Mouse (Mus musculus) Patski (cell line): ENCODE results near the gene Paqr8. TPM values are rescaled to one million over a fixed set of nuclear protein-coding genes. Genes with fewer than 3 reads are reported as not detected.

ENCODE experiments used
- ATAC-seq: fragments of 100-300 bp; one replicate; pipeline ENCODE4 v1.8.0; 2021
- CTCF ChIA-PET: fragments of 350-600 bp; sonication (Branson Sonifier 250); formaldehyde crosslinking; loops from one replicate; lab custom pipeline; 2022; ENCODE audit warnings: inconsistent platforms; lab: Charles Lee
- POLR2A ChIA-PET: fragments of 350-600 bp; sonication (Branson Sonifier 250); formaldehyde crosslinking; loops from one replicate; lab custom pipeline; 2022; ENCODE audit warnings: antibody characterized with exemption, inconsistent platforms; lab: Charles Lee
- DNase-seq: peaks from one replicate; pipeline ENCODE4 v3.0.0-alpha.2; 2011; ENCODE audit warnings: low read depth, low spot score
- H3K27me3 ChIP-seq: fragments of 371-371 bp; one replicate; pipeline ENCODE4 v1.5.1; 2021
- CTCF ChIP-seq: fragments of 100-300 bp; IDR thresholded peaks from one replicate; pipeline ENCODE4 v1.5.1; 2021
- in situ Hi-C: fragments of 300-500 bp; cut with MboI; formaldehyde crosslinking; loops from 3 replicates; pipeline ENCODE4 v1.11.1; 2018; ENCODE audit warnings: low pct_unique_long_range_greater_than_20kb, mixed read lengths
- polyA plus RNA-seq: library from polyadenylated mRNA; unstranded; gene quantifications from one replicate; pipeline ENCODE4 v1.2.3, GENCODE M21; 2021

The Paqr8 gene
- polyA plus RNA-seq, 1 experiment from 2014 or later, result 7.5 TPM

DNA sequence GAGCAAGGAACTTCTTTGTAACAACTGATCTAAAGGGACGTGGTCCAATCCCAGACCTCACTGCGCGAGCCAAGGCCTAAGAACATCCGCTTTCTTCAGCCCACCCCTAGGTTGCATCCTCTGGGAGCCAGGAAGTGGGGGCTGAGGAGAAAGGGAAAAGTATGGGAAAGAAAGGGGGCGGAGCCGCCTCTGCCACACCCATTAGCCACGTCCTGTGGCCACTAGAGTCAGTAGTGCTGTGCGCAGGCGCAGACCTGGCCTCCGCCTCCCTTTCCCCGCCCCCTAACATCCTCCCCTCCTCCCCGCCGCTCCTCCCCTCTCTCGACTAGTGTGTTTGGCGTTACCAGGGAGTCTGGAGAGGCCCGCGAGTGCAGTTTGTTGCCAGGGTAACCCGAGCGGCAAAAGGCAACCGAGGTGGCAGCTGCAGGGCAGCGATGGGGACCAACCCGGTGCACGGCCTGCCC is 60.9 kb downstream of the Paqr8 start, which contains the start of gene Efhc1:
Gene Efhc1, plus strand, starts transcription at position 327 of the 464 bp plus-strand sequence.
- in situ Hi-C loops, result no loop called here
- ChIA-PET POLR2A (interaction anchor here (0.6 kb wide), 1 partner anchor 54 kb away, joined by 3 read pairs; no protein-coding TSS in a partner anchor), CTCF (interaction anchor here (1.0 to 2.9 kb wide), 3 partner anchors 46 to 150 kb away, joined by 3 to 11 read pairs (median 4); no protein-coding TSS in a partner anchor)
- ATAC-seq (peak; percentile 93), DNase-seq (peak; percentile 27)
- TF ChIP-seq CTCF, result no peak
- H3K27me3 ChIP-seq, result no peaks in the 10 kb centered on the region

DNA sequence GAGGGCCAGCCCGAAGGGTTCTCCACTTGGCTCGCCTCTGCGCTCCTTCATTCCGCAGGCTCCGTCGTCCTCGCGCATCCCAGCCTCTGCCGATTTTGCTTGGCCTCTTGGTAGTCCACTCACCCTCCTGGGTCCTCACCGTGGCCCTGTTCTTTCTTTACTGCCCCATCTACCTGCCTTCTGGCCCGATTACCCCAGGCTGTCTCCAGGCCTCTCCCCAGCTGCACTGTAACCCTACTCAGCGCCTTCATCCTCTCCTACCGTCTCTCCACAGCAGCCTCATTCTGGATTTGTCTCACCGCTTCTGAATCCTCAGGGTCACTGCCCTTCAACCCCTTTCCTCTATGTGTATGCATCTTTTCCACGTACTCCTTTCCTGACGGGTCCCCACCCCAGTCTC is 61.4 kb downstream of the Paqr8 start:
- CTCF ChIA-PET, result no interaction called here
- POLR2A ChIA-PET, result no interaction called here
- DNase-seq (no peak), ATAC-seq (no peak)
- TF ChIP-seq CTCF, result no peak
- no peaks in the 10 kb centered on the region for H3K27me3 ChIP-seq
- in situ Hi-C loops, result no loop called here

DNA sequence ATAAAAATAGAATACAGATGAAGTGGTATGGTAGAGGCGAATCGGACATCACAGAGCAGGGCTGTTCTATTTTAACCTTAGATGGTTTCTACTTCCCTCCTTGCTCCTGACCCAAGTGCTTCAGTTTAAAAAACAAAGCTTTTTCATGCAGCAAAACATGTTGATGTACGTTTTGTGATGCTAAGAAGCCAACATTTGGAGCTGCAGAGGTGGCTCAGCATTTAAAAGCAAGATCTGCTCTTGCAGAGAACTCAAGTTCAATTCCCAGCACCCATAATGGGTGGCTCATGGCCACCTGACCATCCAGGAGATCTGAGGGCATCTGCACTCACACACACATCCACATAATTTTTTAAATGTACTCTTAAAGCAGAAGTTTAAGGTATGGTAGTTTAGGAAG is 64.5 kb downstream of the Paqr8 start:
- no peaks in the 10 kb centered on the region for H3K27me3 ChIP-seq
- in situ Hi-C loops, result no loop called here
- ATAC-seq, result no peak
- no peak for DNase-seq
- POLR2A ChIA-PET, result no interaction called here
- CTCF ChIA-PET, result no interaction called here
- TF ChIP-seq CTCF, result no peak

DNA sequence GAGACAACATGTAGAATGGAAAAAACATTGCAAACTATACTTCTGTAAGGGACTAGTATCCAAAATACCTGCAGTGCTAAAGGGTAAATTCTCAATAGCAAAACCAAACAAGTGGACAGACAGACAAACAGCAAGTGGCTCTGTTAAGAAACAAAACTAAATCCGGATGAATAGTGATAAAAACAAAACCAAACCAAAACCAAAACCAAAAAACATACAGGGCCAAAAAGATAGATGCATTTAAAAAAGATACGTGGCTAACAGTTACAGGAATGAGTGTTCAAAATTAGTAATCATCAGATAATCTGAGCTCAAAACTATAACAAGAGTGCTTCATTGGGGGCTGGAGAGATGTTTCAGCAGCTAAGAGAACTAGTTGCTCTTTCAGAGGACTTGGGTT is 79.2 kb downstream of the Paqr8 start:
- ChIA-PET CTCF (interaction anchor here (1.0 kb wide), 1 partner anchor 8 kb away, joined by 3 read pairs; no protein-coding TSS in a partner anchor), POLR2A (no interaction called here)
- DNase-seq, result no peak
- in situ Hi-C loops, result no loop called here
- ATAC-seq, result no peak
- TF ChIP-seq CTCF, result no peak
- H3K27me3 ChIP-seq, result no peaks in the 10 kb centered on the region

DNA sequence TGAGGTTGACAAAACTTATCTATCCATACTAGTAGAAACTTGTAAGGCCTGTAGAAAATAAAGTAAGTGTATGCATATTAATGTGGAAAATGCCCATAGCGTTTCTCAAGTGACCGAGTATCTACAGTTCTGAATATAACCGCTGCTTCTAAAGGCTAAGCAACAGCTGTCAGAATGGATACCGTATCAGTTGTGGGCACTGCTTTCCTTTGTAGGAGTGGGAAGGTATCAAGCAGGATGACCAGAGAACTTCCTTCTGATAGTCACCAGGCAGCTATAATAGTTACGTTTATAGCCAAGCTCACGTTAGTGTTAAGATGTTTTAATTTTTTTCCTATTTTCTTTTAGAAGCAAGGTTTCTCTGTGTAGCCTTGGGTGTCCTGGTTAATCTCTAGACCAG is 83.0 kb downstream of the Paqr8 start:
- H3K27me3 ChIP-seq, result no peaks in the 10 kb centered on the region
- in situ Hi-C loops, result no loop called here
- ChIA-PET CTCF (no interaction called here), POLR2A (no interaction called here)
- ATAC-seq (no peak), DNase-seq (no peak)
- no peak for TF ChIP-seq CTCF

DNA sequence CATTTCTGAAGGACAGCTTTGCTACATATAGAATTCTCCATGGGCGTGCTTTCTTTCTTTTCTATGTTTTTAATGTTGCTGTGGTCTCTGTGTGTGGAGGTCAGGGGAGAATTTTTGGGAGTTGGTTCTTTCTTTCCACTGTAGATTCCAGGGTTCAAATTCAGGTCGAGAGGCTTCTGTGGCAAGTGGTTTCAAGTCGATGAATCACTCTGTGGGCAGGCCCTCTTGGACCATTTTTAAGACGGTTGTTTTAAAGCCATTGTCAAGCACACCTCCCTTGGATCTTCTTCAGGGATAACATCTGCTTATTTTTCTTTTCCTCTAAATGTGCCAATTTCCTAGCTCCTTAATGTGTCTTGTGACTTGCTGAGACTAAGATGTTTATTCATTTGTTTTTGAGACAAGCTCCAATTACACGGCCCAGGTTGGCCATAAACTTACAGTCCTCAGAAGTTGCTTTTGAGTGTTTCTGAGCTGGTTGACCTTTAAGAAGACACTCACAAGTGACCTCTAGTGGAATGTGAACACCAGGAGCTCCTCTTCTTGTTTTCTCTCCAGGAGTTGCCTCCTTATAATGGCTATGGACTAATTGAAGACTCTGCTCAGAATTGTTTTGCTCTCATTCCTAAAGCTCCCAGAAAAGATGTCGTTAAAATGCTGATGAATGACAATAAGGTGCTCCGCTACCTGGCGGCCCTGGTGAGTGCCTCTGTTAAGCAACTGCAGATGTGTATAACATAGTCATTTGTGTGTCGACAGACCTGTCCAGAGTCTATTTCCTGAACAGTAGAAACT is 84.1 kb downstream of the Paqr8 start:
- ChIA-PET POLR2A (interaction anchor here (0.6 kb wide), 1 partner anchor 10 kb away, joined by 3 read pairs; no protein-coding TSS in a partner anchor), CTCF (interaction anchor here (0.8 to 1.1 kb wide), 3 partner anchors 23 to 25 kb away, joined by 3 to 5 read pairs (median 5); no protein-coding TSS in a partner anchor)
- no peak for DNase-seq
- in situ Hi-C loops, result no loop called here
- ATAC-seq, result no peak
- TF ChIP-seq CTCF, result no peak
- no peaks in the 10 kb centered on the region for H3K27me3 ChIP-seq

DNA sequence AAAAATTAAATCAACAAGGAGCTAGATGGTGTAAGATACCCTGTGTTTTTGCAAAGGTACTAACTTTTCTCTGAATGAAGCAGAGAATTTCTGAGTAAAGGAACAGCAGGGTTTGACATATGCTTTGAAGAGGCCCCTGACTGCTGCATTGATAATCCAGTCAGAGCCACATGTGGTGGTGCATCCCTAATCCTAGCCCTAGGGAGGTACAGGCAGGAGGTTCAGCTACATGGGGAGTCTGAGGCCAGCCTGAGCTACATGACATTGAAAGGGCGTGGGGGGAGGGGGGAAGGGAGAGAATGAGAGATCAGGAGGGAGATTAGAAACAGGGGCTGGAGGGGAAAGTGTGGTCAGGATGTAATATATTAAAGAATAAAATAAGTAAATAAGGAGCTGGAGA is 90.1 kb downstream of the Paqr8 start:
- in situ Hi-C loops, result no loop called here
- CTCF ChIA-PET, result interaction anchor here (0.9 to 1.5 kb wide), 2 partner anchors 11 to 100 kb away, joined by 3 read pairs; no protein-coding TSS in a partner anchor
- DNase-seq (no peak), ATAC-seq (no peak)
- TF ChIP-seq CTCF, result no peak
- no peaks in the 10 kb centered on the region for H3K27me3 ChIP-seq
- POLR2A ChIA-PET, result no interaction called here

DNA sequence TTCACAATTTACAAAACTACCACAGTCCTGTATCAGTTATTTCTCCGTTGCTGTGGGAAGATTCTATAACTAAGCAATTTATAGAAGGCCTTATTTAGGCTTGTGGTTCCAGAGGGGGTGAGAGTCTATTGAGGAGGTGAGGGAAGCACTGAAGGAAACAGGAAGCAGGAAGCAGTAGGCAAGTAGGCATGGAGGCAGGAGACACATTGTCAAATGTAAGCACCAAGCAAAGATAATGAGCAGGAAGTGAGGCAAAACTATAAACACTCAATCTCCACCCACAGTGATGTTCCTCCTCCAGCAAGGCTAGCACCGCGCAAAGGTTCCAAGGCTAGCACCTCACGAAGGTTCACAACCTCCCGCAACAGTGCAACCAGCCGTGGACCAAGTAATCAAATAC is 91.4 kb downstream of the Paqr8 start:
- ATAC-seq (no peak), DNase-seq (no peak)
- ChIA-PET CTCF (interaction anchor here (0.7 to 1.5 kb wide), 4 partner anchors 10 to 94 kb away, joined by 3 read pairs; no protein-coding TSS in a partner anchor), POLR2A (no interaction called here)
- in situ Hi-C loops, result no loop called here
- H3K27me3 ChIP-seq, result no peaks in the 10 kb centered on the region
- TF ChIP-seq CTCF, result no peak

DNA sequence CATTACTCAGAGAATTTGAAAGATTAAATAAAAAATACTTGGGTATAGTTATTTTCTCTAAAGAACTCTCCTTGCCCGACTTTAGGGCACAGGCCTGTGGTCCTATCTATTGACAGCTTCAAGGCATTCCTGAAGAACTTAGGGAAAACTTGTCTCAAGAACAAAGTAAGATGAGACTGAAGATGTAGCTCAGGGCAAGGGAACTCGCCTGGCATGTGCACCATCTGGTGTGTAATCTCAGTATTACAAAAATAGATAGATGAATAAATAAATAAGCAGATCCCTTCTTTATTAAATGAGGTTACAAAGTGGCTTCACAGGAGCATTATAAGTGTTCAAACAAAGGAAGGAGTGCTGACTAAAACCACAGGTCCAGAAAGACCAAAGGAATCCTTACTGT is 93.7 kb downstream of the Paqr8 start:
- in situ Hi-C loops, result no loop called here
- ATAC-seq, result no peak
- CTCF ChIA-PET, result interaction anchor here (0.9 kb wide), 1 partner anchor 234 kb away, joined by 3 read pairs; the partner anchor contains the start of gene Tmem14a

DNA sequence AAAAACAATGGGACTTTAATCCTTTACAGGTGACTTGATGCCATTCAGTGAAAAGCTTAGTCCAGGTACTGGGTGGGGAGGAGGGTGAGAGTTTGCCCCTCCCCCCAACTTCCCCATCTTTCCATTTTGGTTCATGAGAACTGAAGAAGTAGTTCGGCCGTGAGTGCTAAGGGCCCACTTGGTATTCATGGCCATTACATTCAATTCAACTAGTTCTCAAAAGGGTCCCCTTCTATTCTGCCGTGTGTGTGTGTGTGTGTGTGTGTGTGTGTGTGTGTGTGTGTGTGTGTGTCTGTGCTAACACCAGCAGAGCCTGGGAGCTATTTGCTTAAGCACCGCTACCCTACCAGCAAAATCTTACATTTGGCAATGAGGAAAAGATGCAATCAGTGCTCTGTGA is 94.2 kb downstream of the Paqr8 start:
- ATAC-seq, result no peak
- ChIA-PET POLR2A (interaction anchor here (0.6 kb wide), 1 partner anchor 10 kb away, joined by 3 read pairs; no protein-coding TSS in a partner anchor), CTCF (interaction anchor here (0.9 kb wide), 1 partner anchor 234 kb away, joined by 3 read pairs; the partner anchor contains the start of gene Tmem14a)
- TF ChIP-seq CTCF, result no peak
- in situ Hi-C loops, result no loop called here
- H3K27me3 ChIP-seq, result no peaks in the 10 kb centered on the region
- no peak for DNase-seq

More for the DNA sequence above, 93.7 kb downstream of the Paqr8 start:
- no peaks in the 10 kb centered on the region for H3K27me3 ChIP-seq
- TF ChIP-seq CTCF, result peak; percentile 32
- DNase-seq, result no peak
- POLR2A ChIA-PET, result no interaction called here
